Comparison of ENCODE assay signal across 15 mouse cellular contexts in genomic region chr3:88376644-88377043, GRCm38 (mm10). TPM values are rescaled to one million over a fixed set of nuclear protein-coding genes. Genes with fewer than 3 reads are reported as not detected.
DNase-seq lines count a peak whose midpoint lies in the region; ATAC-seq and TF ChIP-seq lines count a peak whose summit lies in the region.
"Not testable (repeated sequence)": the region's sequence is repeated elsewhere in the genome, so short reads cannot be mapped to it uniquely, and the experiment has no call there.
"Had no signal": no experiment of that assay in that cellular context is flagged by ENCODE, and none has a peak within 500 bp of the region (broad histone marks: within the 10 kb centered on the region; RNA-seq: fewer than 3 reads in every experiment).

No protein-coding gene starts in this region.

- not testable (repeated sequence) for H3K9ac ChIP-seq in embryonic facial prominence, embryonic 15.5 days; forebrain, postnatal 0 days; hindbrain, embryonic 11.5 days (ENCODE audit: low read depth, low read length); intestine, embryonic 16.5 days (ENCODE audit: low read depth, low read length); limb, embryonic 12.5 days (replicated peaks); lung, embryonic 15.5 days; stomach, embryonic 15.5 days

- not testable (repeated sequence) for H3K27ac ChIP-seq in embryonic facial prominence, embryonic 15.5 days (replicated peaks); intestine, embryonic 16.5 days (ENCODE audit: low read length); limb, embryonic 12.5 days; lung, embryonic 15.5 days; stomach, embryonic 15.5 days
- peak overlapping the region; percentile 72; the same call in 1 of the 2 replicates for H3K27ac ChIP-seq in forebrain, postnatal 0 days (ENCODE audit: low read depth, low read length)
- 0 out of 2 replicates have a peak overlapping the region, but pooled peaks have one; percentile 51 for H3K27ac ChIP-seq in hindbrain, embryonic 11.5 days (ENCODE audit: low read depth, low read length)

- not testable (repeated sequence) for H3K36me3 ChIP-seq in embryonic facial prominence, embryonic 15.5 days; forebrain, postnatal 0 days (ENCODE audit: insufficient read depth); hindbrain, embryonic 11.5 days (ENCODE audit: control insufficient read depth, insufficient read depth, low read length); intestine, embryonic 16.5 days (ENCODE audit: control insufficient read depth, insufficient read depth, low read length); limb, embryonic 12.5 days; lung, embryonic 15.5 days; myocyte (ENCODE audit: control insufficient read depth, insufficient read depth); stomach, embryonic 15.5 days

- H3ac ChIP-seq in myocyte (ENCODE audit: control insufficient read depth, insufficient read length), result not testable (repeated sequence)

- DNase-seq in forebrain, postnatal 0 days; hindbrain, embryonic 11.5 days (ENCODE audit: low spot score): not testable (repeated sequence)

- peak overlapping the region; percentile 31 for H3K4me3 ChIP-seq in embryonic facial prominence, embryonic 15.5 days (replicated peaks)
- H3K4me3 ChIP-seq in forebrain, postnatal 0 days (ENCODE audit: low read depth, low read length); hindbrain, embryonic 11.5 days (ENCODE audit: low read depth, low read length); intestine, embryonic 16.5 days (ENCODE audit: low read length); myocyte: not testable (repeated sequence)
- peak overlapping the region; percentile 18; the same call in 1 of the 2 replicates for H3K4me3 ChIP-seq in limb, embryonic 12.5 days (replicated peaks)
- H3K4me3 ChIP-seq in lung, embryonic 15.5 days, result peak overlapping the region; percentile 12; the same call in 1 of the 2 replicates
- peak overlapping the region; percentile 17 for H3K4me3 ChIP-seq in stomach, embryonic 15.5 days (replicated peaks)

- not testable (repeated sequence) for TF ChIP-seq CTCF in forebrain, postnatal 0 days (IDR thresholded peaks at IDR 0.05; ENCODE audit: low read depth)

- H3K4me2 ChIP-seq in embryonic facial prominence, embryonic 15.5 days (replicated peaks), result peak overlapping the region; percentile 48
- 0 out of 2 replicates have a peak overlapping the region, but pooled peaks have one; percentile 19 for H3K4me2 ChIP-seq in forebrain, postnatal 0 days (ENCODE audit: low read depth)
- H3K4me2 ChIP-seq in hindbrain, embryonic 11.5 days (replicated peaks; ENCODE audit: low read depth, low read length), result not testable (repeated sequence)
- H3K4me2 ChIP-seq in intestine, embryonic 16.5 days (ENCODE audit: low read depth, low read length), result peak overlapping the region; percentile 37; the same call in 1 of the 2 replicates
- H3K4me2 ChIP-seq in limb, embryonic 12.5 days, result peak overlapping the region; percentile 49
- H3K4me2 ChIP-seq in lung, embryonic 15.5 days, result peak overlapping the region; percentile 45
- peak overlapping the region; percentile 60 for H3K4me2 ChIP-seq in myocyte (ENCODE audit: low read depth)
- H3K4me2 ChIP-seq in stomach, embryonic 15.5 days, result peak overlapping the region; percentile 53

- 15% methylated on average over 6 of the region's 7 CpGs for WGBS in embryonic facial prominence, embryonic 15.5 days
- 24% methylated on average over 5 of the region's 7 CpGs for WGBS in forebrain, postnatal 0 days
- WGBS in hindbrain, embryonic 11.5 days, result 16% methylated on average over 5 of the region's 7 CpGs
- WGBS in intestine, embryonic 16.5 days, result 19% methylated on average over 5 of the region's 7 CpGs
- WGBS in limb, embryonic 12.5 days, result 16% methylated on average over 6 of the region's 7 CpGs
- 17% methylated on average over 7 of the region's 7 CpGs for WGBS in lung, embryonic 15.5 days
- 23% methylated on average over 6 of the region's 7 CpGs for WGBS in stomach, embryonic 15.5 days

- H3K4me1 ChIP-seq in embryonic facial prominence, embryonic 15.5 days, result peaks cover 12% of the 10 kb centered on the region
- not testable (repeated sequence) for H3K4me1 ChIP-seq in forebrain, postnatal 0 days (ENCODE audit: insufficient read depth); hindbrain, embryonic 11.5 days (replicated peaks; ENCODE audit: control insufficient read depth, insufficient read depth, low read length); intestine, embryonic 16.5 days (ENCODE audit: control insufficient read depth, insufficient read depth, low read length); limb, embryonic 12.5 days (replicated peaks); lung, embryonic 15.5 days; stomach, embryonic 15.5 days

- H3K27me3 ChIP-seq in embryonic facial prominence, embryonic 15.5 days; forebrain, postnatal 0 days (ENCODE audit: insufficient read depth, low read length); hindbrain, embryonic 11.5 days (ENCODE audit: control insufficient read depth, insufficient read depth, low read length); intestine, embryonic 16.5 days (replicated peaks; ENCODE audit: control insufficient read depth, insufficient read depth, low read length); limb, embryonic 12.5 days; lung, embryonic 15.5 days; myocyte (ENCODE audit: control insufficient read depth, insufficient read depth, insufficient read length); stomach, embryonic 15.5 days (replicated peaks): not testable (repeated sequence)

- not testable (repeated sequence) for ATAC-seq in embryonic facial prominence, embryonic 15.5 days (ENCODE audit: insufficient number of reproducible peaks, low FRiP score, low TSS enrichment, low read depth); stomach, embryonic 15.5 days (ENCODE audit: insufficient read depth, low FRiP score, low read depth)
- peak; percentile 28 for ATAC-seq in forebrain, postnatal 0 days
- 0 out of 2 replicates have a peak, but pooled peaks have one; percentile 28 for ATAC-seq in hindbrain, embryonic 11.5 days (ENCODE audit: low FRiP score)
- peak; percentile 42 for ATAC-seq in intestine, embryonic 16.5 days
- peak; percentile 22; the same call in 1 of the 2 replicates for ATAC-seq in limb, embryonic 12.5 days (ENCODE audit: insufficient number of reproducible peaks, insufficient read depth, low FRiP score, low TSS enrichment, low read depth)
- ATAC-seq in lung, embryonic 15.5 days (ENCODE audit: borderline replicate concordance, extremely low read depth, low FRiP score, low TSS enrichment), result peak; percentile 15; the same call in 1 of the 2 replicates

- not testable (repeated sequence) for H3K79me2 ChIP-seq in myocyte (ENCODE audit: control insufficient read depth, insufficient read depth)

- TF ChIP-seq POLR2A in myocyte (IDR thresholded peaks at IDR 0.05; ENCODE audit: insufficient read length, low read depth), result not testable (repeated sequence)

- H3K9me3 ChIP-seq in embryonic facial prominence, embryonic 15.5 days (replicated peaks); forebrain, postnatal 0 days (ENCODE audit: low read length); hindbrain, embryonic 11.5 days (ENCODE audit: control insufficient read depth, low read length); intestine, embryonic 16.5 days (ENCODE audit: control insufficient read depth, low read length); limb, embryonic 12.5 days; lung, embryonic 15.5 days; stomach, embryonic 15.5 days: not testable (repeated sequence)

RNA-seq across cellular contexts. Expression of gene Bglap2, which starts 1.9 kb away (rescaled TPM):
- polyA plus RNA-seq in embryonic facial prominence, embryonic 15.5 days (2015; fragmentation: Nextera tagmentation; extraction: Ambion mirVana), result 13.8 and 15.5 TPM in 2 replicates
- total RNA-seq in forebrain, postnatal 0 days (2014; rRNA removed), result 9.2 TPM in 1 of 2 replicates, not detected in the other
- not detected in 2 replicates for polyA plus RNA-seq in forebrain, postnatal 0 days (2015; fragmentation: Nextera tagmentation; extraction: Ambion mirVana)
- polyA plus RNA-seq in hindbrain, embryonic 11.5 days (2014; fragmentation: Nextera tagmentation; extraction: Ambion mirVana), result not detected in 2 replicates
- not detected in 2 replicates for polyA plus RNA-seq in intestine, embryonic 16.5 days (2015; fragmentation: Nextera tagmentation; extraction: Ambion mirVana)
- not detected in 2 replicates for polyA plus RNA-seq in limb, embryonic 12.5 days (2016; fragmentation: Nextera tagmentation; extraction: Ambion mirVana)
- polyA plus RNA-seq in lung, embryonic 15.5 days (2015; fragmentation: Nextera tagmentation; extraction: Ambion mirVana), result not detected in 2 replicates
- 6.6 TPM for polyA plus RNA-seq in myocyte (2012; fragmentation: generic; extraction: Trizol)
- polyA plus RNA-seq in stomach, embryonic 15.5 days (2015; fragmentation: Nextera tagmentation; extraction: Ambion mirVana), result 0.35 and 1.6 TPM in 2 replicates
- total RNA-seq: adrenal gland, postnatal 4 days; gastrocnemius, adult 8-10 months; heart, adult 18-20 months; heart, postnatal 36 days; layer of hippocampus, adult 18-20 months had no signal
- polyA plus RNA-seq: small intestine, adult 2 months had no signal

RNA-seq across cellular contexts. Expression of gene Bglap3, which starts 4.1 kb away (rescaled TPM):
- 19.8 and 20.4 TPM in 2 replicates for polyA plus RNA-seq in embryonic facial prominence, embryonic 15.5 days (2015; fragmentation: Nextera tagmentation; extraction: Ambion mirVana)
- total RNA-seq in forebrain, postnatal 0 days (2014; rRNA removed), result not detected in 2 replicates
- not detected in 2 replicates for polyA plus RNA-seq in forebrain, postnatal 0 days (2015; fragmentation: Nextera tagmentation; extraction: Ambion mirVana)
- polyA plus RNA-seq in hindbrain, embryonic 11.5 days (2014; fragmentation: Nextera tagmentation; extraction: Ambion mirVana), result 0.26 TPM in 1 of 2 replicates, not detected in the other
- 2.2 and 5.3 TPM in 2 replicates for polyA plus RNA-seq in intestine, embryonic 16.5 days (2015; fragmentation: Nextera tagmentation; extraction: Ambion mirVana)
- 0.10 and 0.29 TPM in 2 replicates for polyA plus RNA-seq in limb, embryonic 12.5 days (2016; fragmentation: Nextera tagmentation; extraction: Ambion mirVana)
- not detected in 2 replicates for polyA plus RNA-seq in lung, embryonic 15.5 days (2015; fragmentation: Nextera tagmentation; extraction: Ambion mirVana)
- 0.95 TPM for polyA plus RNA-seq in myocyte (2012; fragmentation: generic; extraction: Trizol)
- 1.8 and 4.1 TPM in 2 replicates for polyA plus RNA-seq in stomach, embryonic 15.5 days (2015; fragmentation: Nextera tagmentation; extraction: Ambion mirVana)
- total RNA-seq: gastrocnemius, adult 8-10 months; heart, adult 18-20 months; heart, postnatal 36 days had no signal

RNA-seq across cellular contexts. Expression of gene Bglap, which starts 7.6 kb away (rescaled TPM):
- polyA plus RNA-seq in embryonic facial prominence, embryonic 15.5 days (2015; fragmentation: Nextera tagmentation; extraction: Ambion mirVana), result 18.4 and 35.5 TPM in 2 replicates
- total RNA-seq in forebrain, postnatal 0 days (2014; rRNA removed), result 0.76 TPM in 1 of 2 replicates, not detected in the other
- polyA plus RNA-seq in forebrain, postnatal 0 days (2015; fragmentation: Nextera tagmentation; extraction: Ambion mirVana), result not detected in 2 replicates
- not detected in 2 replicates for polyA plus RNA-seq in hindbrain, embryonic 11.5 days (2014; fragmentation: Nextera tagmentation; extraction: Ambion mirVana)
- 0.69 TPM in 1 of 2 replicates, not detected in the other for polyA plus RNA-seq in intestine, embryonic 16.5 days (2015; fragmentation: Nextera tagmentation; extraction: Ambion mirVana)
- not detected in 2 replicates for polyA plus RNA-seq in limb, embryonic 12.5 days (2016; fragmentation: Nextera tagmentation; extraction: Ambion mirVana)
- polyA plus RNA-seq in lung, embryonic 15.5 days (2015; fragmentation: Nextera tagmentation; extraction: Ambion mirVana), result 0.53 TPM in 1 of 2 replicates, not detected in the other
- polyA plus RNA-seq in myocyte (2012; fragmentation: generic; extraction: Trizol), result 0.34 TPM
- 0.58 TPM in 1 of 2 replicates, not detected in the other for polyA plus RNA-seq in stomach, embryonic 15.5 days (2015; fragmentation: Nextera tagmentation; extraction: Ambion mirVana)
- total RNA-seq: gastrocnemius, adult 8-10 months; heart, adult 18-20 months; heart, postnatal 36 days; layer of hippocampus, adult 18-20 months; left cerebral cortex, adult 18-20 months had no signal
- polyA plus RNA-seq: small intestine, adult 2 months had no signal

RNA-seq across cellular contexts. Expression of gene Paqr6, which starts 12.3 kb away (rescaled TPM):
- 8.3 and 10.1 TPM in 2 replicates for polyA plus RNA-seq in embryonic facial prominence, embryonic 15.5 days (2015; fragmentation: Nextera tagmentation; extraction: Ambion mirVana)
- 1.3 and 3.3 TPM in 2 replicates for total RNA-seq in forebrain, postnatal 0 days (2014; rRNA removed)
- polyA plus RNA-seq in forebrain, postnatal 0 days (2015; fragmentation: Nextera tagmentation; extraction: Ambion mirVana), result 2.7 and 3.0 TPM in 2 replicates
- polyA plus RNA-seq in hindbrain, embryonic 11.5 days (2014; fragmentation: Nextera tagmentation; extraction: Ambion mirVana), result 1.3 and 1.6 TPM in 2 replicates
- polyA plus RNA-seq in intestine, embryonic 16.5 days (2015; fragmentation: Nextera tagmentation; extraction: Ambion mirVana), result 4.4 and 5.1 TPM in 2 replicates
- polyA plus RNA-seq in limb, embryonic 12.5 days (2016; fragmentation: Nextera tagmentation; extraction: Ambion mirVana), result 2.8 and 3.2 TPM in 2 replicates
- 9.5 and 10.1 TPM in 2 replicates for polyA plus RNA-seq in lung, embryonic 15.5 days (2015; fragmentation: Nextera tagmentation; extraction: Ambion mirVana)
- polyA plus RNA-seq in myocyte (2012; fragmentation: generic; extraction: Trizol), result not detected
- 9.9 and 13.3 TPM in 2 replicates for polyA plus RNA-seq in stomach, embryonic 15.5 days (2015; fragmentation: Nextera tagmentation; extraction: Ambion mirVana)

RNA-seq across cellular contexts. Expression of gene Pmf1, which starts 33.5 kb away (rescaled TPM):
- 96.0 and 108 TPM in 2 replicates for polyA plus RNA-seq in embryonic facial prominence, embryonic 15.5 days (2015; fragmentation: Nextera tagmentation; extraction: Ambion mirVana)
- 22.5 and 23.8 TPM in 2 replicates for total RNA-seq in forebrain, postnatal 0 days (2014; rRNA removed)
- polyA plus RNA-seq in forebrain, postnatal 0 days (2015; fragmentation: Nextera tagmentation; extraction: Ambion mirVana), result 27.4 and 30.5 TPM in 2 replicates
- 108 and 109 TPM in 2 replicates for polyA plus RNA-seq in hindbrain, embryonic 11.5 days (2014; fragmentation: Nextera tagmentation; extraction: Ambion mirVana)
- polyA plus RNA-seq in intestine, embryonic 16.5 days (2015; fragmentation: Nextera tagmentation; extraction: Ambion mirVana), result 112 and 129 TPM in 2 replicates
- polyA plus RNA-seq in limb, embryonic 12.5 days (2016; fragmentation: Nextera tagmentation; extraction: Ambion mirVana), result 149 and 151 TPM in 2 replicates
- 158 and 164 TPM in 2 replicates for polyA plus RNA-seq in lung, embryonic 15.5 days (2015; fragmentation: Nextera tagmentation; extraction: Ambion mirVana)
- 59.0 TPM for polyA plus RNA-seq in myocyte (2012; fragmentation: generic; extraction: Trizol)
- polyA plus RNA-seq in stomach, embryonic 15.5 days (2015; fragmentation: Nextera tagmentation; extraction: Ambion mirVana), result 115 and 118 TPM in 2 replicates

Comparison
In these comparisons a context has a peak if more than half of its experiments do, and no peak if none do; other contexts are left out.
1. RNA of gene Bglap, which starts 7.6 kb away (polyA plus RNA-seq): 18.4 to 35.5 TPM in embryonic facial prominence, embryonic 15.5 days; 0.58 TPM in stomach, embryonic 15.5 days, not detected in limb, embryonic 12.5 days, 0.34 TPM in myocyte (single experiment), not detected in hindbrain, embryonic 11.5 days, 0.69 TPM in intestine, embryonic 16.5 days, not detected in forebrain, postnatal 0 days and 0.53 TPM in lung, embryonic 15.5 days; every median in the first group is over 10 times any median in the second.